Mouse (Mus musculus): ENCODE results near the gene Otop3.

The Otop3 gene

DNA sequence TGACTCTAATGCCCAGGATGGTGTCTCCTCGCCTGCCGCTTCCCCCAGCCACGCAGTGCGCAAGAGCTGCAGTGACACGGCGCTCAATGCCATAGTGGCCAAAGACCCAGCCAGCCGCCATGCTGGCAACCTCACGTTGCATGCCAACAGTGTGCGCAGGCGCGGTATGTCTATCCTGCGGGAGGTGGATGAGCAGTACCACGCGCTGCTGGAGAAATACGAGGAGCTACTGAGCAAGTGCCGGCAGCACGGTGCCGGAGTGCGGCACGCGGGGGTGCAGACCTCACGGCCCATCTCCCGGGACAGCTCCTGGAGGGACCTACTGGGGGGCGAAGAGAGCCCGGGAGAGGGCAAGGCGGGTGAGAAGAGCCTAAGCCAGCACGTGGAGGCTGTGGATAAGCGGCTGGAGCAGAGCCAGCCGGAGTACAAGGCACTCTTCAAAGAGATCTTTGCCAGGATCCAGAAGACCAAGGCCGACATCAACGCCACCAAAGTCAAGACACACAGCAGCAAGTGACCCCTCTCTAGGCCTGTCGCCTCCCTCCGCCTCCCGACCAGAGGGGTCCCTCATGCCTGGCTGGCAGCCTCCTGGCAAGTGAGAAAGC lies 59.3 kb downstream of the Otop3 start:
- DNase-seq (ENCODE audit: low read depth, low spot score), result no peak
